Mouse (Mus musculus): ENCODE measurements around the gene Gm14180.
"Not testable (repeated sequence)": the region's sequence is repeated elsewhere in the genome, so short reads cannot be mapped to it uniquely, and the experiment has no call there.

The Gm14180 gene

GRCm38 (mm10) chr11:99734190-99734589 lies at the start of gene Gm14180:
Gene Gm14180 (minus strand): TSS chr11:99734290.
- no peak for DNase-seq (ENCODE audit: low spot score in 2 of 2)

- no peak for DNase-seq (ENCODE audit: low spot score in 2 of 2)
These were observed 46.5 kb upstream of the Gm14180 start, which contains the start of gene Krtap4-8 for GRCm38 (mm10) chr11:99780604-99781003. Gene Krtap4-8 (minus strand): TSS chr11:99780704.

- DNase-seq (ENCODE audit: low spot score in 2 of 2), result no peak
These were observed 44.3 kb upstream of the Gm14180 start for GRCm38 (mm10) chr11:99778401-99778800.

- not testable (repeated sequence) for DNase-seq (ENCODE audit: low spot score in 2 of 2)
These were observed 38.7 kb upstream of the Gm14180 start, which contains the start of gene Gm11595 for GRCm38 (mm10) chr11:99772813-99773212. Gene Gm11595 (minus strand): TSS chr11:99772913.

DNA sequence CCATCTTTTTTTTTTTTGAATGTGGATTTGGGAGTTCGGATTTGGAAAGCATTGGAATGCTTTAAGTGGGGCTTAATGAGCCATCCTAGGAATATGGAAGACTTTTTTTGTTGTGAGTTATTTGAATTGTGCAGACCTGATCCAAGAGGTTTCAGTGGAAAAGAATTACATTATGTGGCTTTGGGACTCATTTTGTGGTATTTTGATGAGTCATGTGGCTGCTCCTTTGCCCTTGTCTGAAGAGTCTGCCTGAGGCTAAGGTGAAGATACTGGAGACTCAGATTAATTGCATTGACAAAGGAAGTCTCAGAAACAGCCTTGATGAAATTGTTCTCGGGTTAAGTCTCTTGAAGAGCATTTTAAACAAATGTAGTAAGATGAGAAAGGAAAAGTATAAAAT lies 34.3 kb upstream of the Gm14180 start:
- no peak for DNase-seq (ENCODE audit: low spot score in 2 of 2)

DNA sequence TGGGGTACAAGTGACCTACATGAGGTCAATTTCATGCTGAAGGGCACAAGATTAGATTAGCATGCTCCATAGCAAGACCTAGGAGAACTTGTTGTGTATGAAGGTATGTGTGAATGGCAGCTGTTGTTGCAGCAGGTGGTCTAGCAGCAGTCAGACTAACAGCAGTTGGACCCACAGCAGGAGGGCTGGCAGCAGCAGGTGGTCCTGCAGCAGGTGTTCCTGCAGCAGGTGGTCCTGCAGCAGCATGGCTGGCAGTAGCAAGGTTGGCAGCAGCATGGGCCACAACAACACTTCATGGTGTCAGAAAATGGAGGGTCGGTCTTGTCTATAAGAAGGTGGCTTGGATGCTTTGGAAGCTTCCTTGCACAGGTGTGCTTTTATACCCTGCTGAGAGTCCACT lies 24.8 kb upstream of the Gm14180 start:
- no peak for DNase-seq (ENCODE audit: low spot score in 2 of 2)

DNA sequence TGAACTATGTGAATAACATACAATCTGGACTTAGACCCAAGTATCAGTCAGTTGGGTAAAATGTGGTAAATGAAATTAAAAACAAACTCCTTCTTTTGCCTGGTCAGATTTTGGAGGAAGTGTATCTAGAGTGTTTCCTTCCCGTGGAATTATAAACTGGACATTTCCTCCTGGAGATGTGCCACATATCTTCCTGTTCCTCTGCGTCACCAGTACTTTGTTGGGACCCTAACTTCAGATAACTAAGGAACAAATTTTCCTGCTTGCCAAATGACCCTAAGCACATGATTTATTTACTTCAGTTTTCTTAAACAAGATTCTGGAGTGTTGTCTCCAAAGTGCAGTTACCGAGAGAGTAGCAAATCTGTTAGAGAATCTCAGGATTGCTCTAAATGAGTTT lies 9.9 kb upstream of the Gm14180 start:
- no peak for DNase-seq (ENCODE audit: low spot score in 2 of 2)

DNA sequence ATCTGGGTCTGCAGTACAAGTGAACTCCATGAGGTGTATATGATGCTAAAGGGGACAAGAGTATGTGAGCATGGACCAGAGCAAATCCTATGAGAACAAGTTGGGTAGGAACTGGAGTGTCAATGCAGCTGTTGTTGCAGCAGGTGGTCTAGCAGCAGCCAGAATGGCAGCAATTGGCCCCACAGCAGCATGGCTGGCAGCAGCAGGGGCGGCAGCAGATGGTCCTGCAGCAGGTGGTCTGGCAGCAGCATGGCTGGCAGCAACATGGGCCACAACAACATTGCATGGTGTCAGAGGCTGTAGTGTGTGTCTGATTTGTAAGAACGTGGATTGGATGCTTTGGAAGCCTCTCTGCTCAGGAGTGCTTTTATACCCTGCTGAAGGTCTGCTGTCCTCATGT lies 10.0 kb downstream of the Gm14180 start:
- DNase-seq (ENCODE audit: low spot score in 2 of 2), result no peak

- no peak for DNase-seq (ENCODE audit: low spot score in 2 of 2)
These were observed 15.3 kb downstream of the Gm14180 start for GRCm38 (mm10) chr11:99718759-99719158.

DNA sequence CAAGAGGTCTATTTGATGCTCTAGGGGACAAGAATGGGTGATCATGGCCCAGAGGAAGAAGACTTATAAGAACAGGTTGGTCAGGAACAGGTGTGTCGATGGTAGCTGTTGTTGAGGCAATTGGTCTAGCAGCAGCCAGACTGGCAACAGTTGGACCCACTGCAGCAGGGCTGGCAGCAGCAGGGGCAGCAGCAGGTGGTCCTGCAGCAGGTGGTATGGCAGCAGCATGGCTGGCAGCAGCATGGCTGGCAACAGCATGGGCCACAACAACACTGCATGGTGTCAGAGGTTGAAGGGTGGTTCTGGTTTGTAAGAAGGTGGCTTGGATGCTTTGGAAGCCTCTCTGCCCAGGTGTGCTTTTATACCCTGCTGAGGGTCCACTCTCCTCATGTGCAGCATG lies 43.6 kb downstream of the Gm14180 start, which contains the start of gene Gm14190:
Gm14190 (minus strand) TSS at position 278 of the 400 bp plus-strand sequence.
- DNase-seq (ENCODE audit: low spot score in 2 of 2), result no peak

- DNase-seq (ENCODE audit: low spot score in 2 of 2), result not testable (repeated sequence)
These were observed 48.9 kb downstream of the Gm14180 start for GRCm38 (mm10) chr11:99685235-99685634.

All from urinary bladder, postnatal 4 days (tissue).